Mouse (Mus musculus) adipocyte (in vitro differentiated cells): ENCODE measurements around the gene Mylip.

Experiments
- DNase-seq: peaks from one replicate; pipeline ENCODE4 v3.0.0-alpha.2; 2016; ENCODE audit warnings: low spot score

Gene Mylip

DNA sequence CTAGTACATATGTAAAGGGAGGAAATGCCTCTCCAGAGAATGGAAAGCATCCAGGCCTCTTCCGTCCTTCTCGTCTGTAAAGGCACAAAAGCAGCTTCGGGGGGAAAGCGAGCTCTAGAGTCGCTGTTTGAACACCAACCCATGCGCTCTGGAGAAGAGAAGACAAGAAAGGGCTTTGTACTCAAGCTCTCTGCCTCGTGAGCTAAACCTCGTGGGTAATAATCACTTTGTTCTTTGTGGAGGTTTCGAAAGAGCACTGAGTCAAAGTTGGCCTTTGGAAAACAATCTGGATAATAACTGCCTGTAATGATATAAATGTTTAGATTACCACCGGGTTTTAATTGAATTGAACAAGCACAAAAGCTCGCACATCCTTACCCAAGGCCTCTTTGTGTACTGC is 39.7 kb downstream of the Mylip start:
- no peak for DNase-seq

DNA sequence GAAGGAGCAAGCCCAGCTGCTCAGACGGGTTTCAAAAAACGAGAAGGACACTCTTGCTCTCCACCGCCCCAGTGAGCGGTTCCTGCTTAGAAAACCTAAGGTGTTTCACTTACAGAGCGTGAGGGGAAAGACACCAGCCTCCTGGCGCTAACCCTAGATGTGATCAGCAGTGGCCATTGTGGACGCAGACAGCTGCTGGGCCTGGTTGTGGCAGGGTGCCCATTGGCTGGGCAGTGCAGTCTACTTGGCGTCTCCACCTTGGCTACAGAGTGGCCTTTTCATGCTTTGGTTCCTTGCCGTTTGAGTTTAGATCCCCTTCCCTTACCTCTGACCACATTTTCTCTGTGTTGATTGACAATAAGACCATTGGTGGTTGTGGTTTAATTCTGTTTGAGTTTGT is 47.6 kb downstream of the Mylip start:
- no peak for DNase-seq

DNA sequence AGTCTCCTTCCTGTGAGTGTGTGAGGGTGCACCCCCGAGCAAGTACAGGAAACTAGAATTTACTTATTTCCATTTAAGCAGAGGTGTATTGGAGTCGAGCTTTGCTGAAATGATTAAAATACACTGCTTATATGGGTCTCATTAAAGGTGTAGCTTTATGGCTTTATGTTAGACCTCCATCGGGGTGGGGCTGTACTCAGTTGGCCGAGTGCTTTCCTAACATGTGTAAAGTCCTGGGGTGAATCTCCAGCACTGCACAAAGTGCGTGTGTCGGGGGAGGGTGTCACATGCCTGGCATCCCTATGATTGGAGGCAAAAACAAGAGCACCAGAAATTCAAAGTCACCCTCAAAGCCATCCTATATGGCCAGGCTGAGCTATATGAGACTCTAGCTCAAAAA is 49.3 kb downstream of the Mylip start:
- no peak for DNase-seq

DNA sequence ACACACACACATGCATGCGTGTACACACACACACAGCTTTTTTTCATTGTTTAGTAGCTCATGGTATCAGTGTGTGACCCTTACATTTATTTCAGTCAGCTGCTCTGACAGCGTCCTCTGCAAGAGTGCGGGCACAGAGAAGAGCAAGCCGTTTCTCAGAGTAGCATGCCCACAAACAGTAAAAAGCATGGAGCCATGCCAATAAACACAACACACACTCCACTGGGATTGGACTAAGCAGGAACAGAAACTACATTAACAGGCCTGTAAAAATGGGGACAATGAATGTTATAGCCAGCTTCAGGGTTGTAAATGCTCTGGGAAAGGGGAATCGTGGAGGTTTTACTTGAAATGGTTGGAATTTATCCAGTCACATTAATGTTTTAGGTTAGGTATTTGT is 50.7 kb downstream of the Mylip start:
- peak; percentile 74 for DNase-seq

DNA sequence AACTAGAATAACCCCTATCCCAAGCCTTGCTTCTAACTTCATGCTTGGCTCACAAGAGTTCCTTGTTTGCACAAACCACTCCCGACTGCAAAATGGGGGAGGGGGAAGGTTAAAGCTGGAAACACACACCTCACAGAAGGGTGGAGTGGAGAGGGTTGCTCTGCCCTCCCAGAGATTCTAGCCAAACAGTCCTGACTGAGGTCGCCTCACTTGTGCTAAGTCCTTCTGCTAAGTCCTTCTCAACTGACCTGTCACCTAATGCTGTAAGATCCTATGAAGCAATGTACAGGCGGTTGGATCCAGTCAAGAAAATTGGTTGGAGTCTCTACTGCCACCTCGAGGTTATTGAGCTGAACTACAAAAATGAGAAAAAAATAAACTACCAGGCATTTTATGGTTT is 52.9 kb downstream of the Mylip start:
- DNase-seq, result peak; percentile 90

DNA sequence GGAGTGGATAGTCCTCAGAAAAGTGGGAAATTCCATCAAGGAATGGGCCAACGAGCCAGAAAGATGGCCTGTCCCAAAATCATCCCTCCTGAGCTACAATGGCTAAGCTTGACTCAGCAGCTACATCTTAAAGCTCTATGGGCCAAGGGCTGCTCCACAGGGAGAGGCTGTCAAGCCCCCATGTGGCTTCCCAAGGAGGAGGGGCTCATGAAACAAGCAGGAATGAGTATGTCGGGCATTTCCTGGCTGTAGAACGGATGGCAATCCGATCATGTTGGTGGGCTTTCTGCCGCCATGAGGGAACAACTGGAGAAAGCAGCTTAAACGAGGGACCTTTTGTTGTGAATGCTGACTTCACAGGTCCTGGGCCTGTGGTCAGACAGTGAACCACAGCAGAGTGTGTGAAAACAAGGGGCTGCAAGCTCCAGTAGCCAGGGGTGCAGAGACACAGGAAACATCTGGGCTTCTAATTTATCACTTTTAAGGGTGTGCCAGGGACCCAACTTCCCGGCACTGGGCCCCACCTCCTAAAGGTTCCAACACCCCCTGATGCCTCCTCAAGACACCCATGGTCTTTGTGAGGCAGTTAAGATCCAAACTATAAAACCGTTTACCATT is 53.5 kb downstream of the Mylip start:
- no peak for DNase-seq

DNA sequence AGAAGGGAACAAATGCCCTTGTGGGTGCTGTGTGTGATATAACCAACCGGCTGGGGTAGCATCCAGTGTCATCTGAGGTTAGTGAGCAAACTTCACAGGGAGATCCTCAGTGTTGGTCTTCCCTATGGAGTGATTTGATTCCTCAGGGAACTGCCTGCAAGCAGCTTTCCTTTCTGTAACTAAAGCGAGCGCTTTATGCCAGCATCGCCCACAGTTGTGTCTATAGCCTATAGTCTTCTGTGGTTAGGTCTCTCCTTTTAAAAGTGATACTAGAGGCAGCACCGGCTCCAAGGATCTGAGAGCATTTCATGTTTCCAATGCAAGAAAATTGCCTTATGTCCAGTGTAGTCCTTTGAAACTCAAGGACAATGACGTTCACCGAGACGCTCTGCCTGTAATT is 54.7 kb downstream of the Mylip start:
- no peak for DNase-seq

DNA sequence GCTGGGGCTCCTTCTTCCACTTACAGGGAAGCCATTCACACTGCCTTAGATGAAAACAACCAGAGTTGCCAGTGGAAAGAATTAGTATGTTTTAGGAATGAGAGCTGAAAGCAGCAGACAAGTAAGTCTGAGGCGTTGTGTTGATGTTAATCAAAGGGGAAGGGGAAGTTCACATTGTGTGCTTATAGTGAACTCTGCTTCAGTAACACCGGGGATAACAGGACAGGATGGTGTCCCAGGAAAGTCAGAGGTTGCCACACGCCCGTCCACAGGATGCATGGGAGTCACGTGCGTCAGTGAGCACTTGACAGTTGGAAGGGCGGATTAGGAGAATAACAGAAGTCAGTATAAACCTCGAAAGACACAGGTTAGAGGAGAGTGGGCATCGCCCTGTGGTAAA is 55.1 kb downstream of the Mylip start:
- DNase-seq, result no peak

DNA sequence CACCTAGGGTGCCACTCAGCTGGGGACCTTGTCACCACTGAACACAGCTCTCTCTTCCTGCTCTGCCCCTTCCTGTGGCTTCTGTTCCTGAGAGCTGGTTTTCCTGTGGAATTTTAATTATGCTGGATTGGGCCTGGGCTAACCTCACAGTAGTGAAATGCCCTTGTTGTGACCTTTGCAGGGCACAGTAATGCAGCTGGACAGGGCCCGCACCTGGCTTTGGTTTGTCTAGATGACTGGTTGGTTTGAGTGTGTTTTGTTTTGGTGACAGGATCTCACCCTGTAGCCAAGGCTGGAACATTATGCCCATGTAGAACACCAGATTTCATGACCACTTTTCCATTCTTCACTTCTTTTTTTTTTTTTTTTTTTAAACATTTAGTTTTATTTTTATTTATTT is 57.1 kb downstream of the Mylip start:
- DNase-seq, result no peak

DNA sequence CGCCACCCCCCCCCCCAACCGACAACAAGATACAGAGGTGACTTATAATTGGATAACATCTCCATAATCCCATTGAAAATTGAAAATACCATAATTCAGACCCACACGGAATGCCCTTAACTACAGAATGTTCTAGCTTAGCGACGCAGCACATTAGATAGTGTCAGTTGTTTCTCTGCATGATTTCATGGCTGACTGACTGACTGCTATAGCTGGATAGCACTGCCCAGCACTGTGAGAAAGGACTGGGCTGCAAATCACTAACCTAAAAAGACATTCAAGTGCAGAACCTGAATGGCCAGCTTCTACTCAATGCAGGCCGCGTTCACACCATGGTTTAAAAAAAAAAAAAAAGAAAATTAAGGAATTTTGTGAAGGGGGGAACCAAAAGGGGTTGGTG is 62.9 kb downstream of the Mylip start:
- no peak for DNase-seq

DNA sequence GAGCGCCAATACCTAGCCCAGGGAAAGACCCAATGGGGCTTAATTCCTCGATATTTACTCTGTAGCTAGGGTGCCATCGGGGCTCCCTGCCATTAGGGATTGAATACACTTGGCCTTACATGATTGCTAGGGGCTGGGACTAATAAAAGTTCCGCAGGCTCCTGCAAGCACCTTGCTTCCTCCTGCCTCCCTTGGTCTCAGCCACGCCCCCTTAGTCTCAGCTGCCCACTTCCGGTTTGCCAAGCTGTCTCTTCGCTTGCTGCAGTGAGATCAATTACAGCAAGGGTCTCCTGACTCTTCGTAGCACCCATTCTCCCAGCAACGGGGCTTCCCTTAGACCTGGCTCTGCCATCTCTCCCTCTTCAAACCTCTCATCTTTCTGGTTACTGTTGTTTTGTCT is 63.5 kb downstream of the Mylip start:
- DNase-seq, result no peak

DNA sequence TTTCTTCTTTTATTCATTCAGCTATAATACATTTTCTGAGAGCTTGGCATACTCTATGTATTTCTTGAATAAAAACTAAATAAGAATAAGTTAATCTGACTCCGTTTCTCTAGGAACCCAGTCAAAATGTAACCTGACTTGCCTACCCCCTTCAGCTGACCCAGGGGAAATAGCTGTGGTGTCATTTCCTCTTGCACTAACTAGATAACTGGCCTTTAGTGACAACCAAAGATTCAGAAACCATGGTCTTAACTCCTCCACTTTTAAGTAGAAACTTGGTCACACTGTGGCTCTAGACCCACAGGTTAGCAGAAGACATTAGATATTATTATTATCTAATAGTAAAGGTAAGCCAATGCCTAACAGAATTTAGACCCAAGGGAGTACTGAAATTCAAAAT is 64.5 kb downstream of the Mylip start:
- DNase-seq, result no peak

DNA sequence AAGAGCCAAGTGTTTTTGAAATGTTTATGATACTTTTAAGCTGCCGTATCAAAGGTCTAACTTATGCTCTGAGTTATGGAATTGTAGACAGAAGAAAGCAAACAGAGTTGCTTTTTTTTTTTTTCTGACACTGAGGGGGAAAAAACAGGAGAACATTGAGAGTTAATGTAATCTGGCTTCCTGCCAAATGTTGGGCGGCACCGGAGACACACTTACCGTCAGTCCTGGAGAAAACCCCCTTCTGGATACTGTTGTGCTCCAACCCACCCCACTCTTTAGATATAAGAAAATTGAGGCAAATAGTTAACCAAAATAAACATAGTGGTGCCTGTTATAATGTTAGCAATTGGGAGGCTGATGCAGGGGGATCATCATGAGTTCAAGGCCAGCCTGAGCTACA is 65.1 kb downstream of the Mylip start:
- DNase-seq, result peak; percentile 51

DNA sequence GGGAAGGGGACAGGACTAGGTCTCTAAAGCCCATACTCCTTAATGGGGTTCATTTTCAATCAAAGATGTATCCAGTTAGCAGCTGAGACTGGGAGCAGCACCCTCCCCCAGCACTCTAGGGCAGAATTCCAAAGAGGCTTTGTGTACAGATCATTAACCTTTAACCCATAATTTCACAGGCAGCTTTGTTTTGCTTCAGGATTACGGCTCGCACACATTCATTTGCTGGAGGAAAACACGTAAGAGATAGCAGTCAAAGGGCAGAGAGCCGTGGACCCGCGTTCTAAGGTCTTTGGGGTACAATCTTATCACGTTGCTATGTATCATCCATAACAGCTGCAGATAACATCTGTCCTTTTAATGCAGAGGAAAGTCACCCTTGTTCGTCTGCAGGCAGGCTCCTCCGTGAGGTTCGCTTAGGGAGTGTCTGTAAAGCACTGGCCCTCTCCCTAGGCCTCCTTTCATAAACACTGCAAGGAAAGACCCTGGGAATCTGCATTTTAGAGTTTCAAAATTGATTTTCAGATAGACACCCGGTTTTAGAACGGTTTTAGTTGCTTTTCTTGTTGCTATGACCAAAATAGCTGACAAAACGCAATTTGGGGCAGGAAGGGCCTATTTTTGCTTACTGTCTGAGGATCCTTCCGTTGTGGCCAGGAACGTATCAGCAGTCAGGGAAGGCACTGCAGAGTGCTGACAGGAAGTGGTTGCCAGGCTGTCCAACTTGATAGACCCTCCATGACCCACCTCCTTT is 65.7 kb downstream of the Mylip start:
- peak; percentile 93 for DNase-seq

DNA sequence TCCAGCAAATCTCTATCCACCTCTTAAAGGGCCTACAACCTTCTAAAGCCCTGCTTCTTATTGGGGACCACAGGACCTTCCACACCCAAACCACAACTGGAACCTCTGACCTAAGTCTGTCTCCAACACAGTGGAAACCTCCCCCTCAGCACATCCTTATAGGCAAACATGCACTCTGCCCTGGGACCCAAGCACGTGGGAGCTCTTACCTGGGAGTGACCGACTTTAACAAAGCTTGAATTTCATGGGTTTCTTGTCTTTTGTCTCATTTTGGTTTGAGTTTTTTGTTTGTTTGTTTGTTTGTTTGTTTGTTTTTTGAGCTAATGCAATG is 66.3 kb downstream of the Mylip start:
- DNase-seq, result no peak

DNA sequence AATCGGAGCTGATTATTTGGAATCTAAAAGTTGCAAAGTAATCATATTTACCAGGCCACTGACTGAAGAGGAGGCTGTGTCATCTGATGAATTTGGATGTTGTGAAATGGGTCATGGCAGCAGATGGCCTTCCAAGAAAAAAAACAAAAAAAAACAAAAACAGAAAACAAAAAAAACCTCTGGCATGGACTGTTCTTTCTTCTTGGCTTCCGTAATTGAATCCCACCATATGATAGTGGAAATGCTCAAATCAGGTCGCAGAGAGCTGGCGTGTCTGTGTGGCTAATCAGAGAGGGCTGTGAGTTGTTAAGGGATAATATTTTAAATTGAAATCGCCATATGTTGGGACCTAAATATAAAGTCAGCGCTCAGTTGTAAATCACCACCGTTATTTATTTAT is 67.9 kb downstream of the Mylip start:
- peak; percentile 72 for DNase-seq

DNA sequence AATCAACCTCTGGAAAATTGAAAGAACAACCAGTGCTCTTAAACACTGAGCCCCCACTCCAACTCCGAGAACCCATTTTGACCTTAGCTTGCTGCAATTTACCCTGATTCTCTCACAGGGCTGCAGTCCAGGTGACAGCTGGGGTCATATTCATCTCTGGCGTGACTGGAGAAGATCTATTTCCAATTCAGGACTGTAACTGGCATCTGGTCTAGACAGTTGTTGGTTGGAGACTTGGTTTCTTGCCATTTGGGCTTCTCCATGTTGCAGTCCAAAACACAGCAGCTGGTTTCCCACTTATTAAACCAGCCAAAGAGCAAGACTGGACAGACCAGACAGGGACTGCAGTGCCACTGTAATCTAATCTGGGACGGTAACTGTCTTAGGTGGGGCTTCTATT is 70.6 kb downstream of the Mylip start:
- DNase-seq, result peak; percentile 69

DNA sequence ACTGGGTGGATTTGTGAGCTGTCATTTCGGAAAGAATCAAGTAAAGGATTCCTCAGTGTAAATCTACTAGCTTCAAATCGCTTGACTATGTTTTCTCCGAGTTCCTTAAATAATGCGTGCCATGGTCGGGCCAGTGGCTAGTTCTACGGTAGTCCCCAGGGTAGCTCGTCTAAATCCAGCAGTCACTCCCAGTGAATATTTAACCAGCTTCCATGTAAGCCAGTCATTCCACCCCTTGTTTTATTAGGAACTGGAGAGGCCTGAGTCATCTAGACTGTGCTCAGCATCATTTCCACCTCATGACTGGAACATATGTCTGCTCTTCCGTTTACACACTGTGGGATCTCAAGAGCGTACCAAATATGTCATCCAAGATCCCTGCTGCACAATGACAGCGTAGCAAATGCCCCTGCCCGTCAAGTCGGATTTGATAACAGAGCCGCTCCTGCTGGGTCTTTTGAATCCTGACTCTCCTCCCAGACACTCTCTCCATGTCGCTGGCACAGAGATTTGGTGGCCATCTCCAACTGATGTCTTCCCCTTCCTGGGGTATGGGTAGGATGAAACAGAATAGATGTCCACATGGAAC is 71.9 kb downstream of the Mylip start:
- no peak for DNase-seq
